ENCODE assay signal across 16 mouse cellular contexts in the genomic region with DNA sequence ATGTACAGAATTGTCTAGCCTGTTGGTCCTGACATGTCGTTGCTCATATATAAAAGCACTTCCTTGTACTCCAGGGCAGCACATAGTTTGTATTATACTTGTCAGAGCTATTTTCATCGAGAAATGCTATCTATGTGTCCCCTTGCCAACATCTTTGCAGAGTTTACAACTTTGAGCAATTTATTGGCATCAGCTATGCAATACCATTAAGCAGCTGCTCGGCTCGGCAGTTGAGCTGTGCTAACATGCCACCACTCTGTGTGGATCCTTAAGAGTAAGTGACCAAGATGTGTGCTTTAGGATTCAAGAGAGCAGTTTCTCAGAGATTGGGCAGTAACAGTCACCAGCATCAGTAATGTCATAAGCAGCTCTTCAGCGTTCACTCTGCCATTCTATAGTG.
DNase-seq lines count a peak whose midpoint lies in the region; ATAC-seq and TF ChIP-seq lines count a peak whose summit lies in the region.
"Had no signal": no experiment of that assay in that cellular context is flagged by ENCODE, and none has a peak within 500 bp of the region (broad histone marks: within the 10 kb centered on the region; RNA-seq: fewer than 3 reads in every experiment).

No protein-coding gene starts in this region.

- TF ChIP-seq POLR2A in lung, adult 2 months (IDR thresholded peaks at IDR 0.05; ENCODE audit: borderline replicate concordance, extremely low read depth, low read depth, low read length): no peak

- ATAC-seq in lung, embryonic 14.5 days (ENCODE audit: insufficient read depth): peak; percentile 63; the same call in 1 of the 2 replicates
- ATAC-seq: forebrain, embryonic 16.5 days had no signal

- H3K4me1 ChIP-seq in lung, embryonic 14.5 days (ENCODE audit: insufficient read depth): no peaks in the 10 kb centered on the region
- H3K4me1 ChIP-seq in lung, adult 2 months (ENCODE audit: control insufficient read depth, insufficient read depth, low read length): no peaks in the 10 kb centered on the region
- no peaks in the 10 kb centered on the region for H3K4me1 ChIP-seq in limb, embryonic 10.5 days
- H3K4me1 ChIP-seq: forebrain, embryonic 12.5 days; heart, embryonic 12.5 days; hindbrain, embryonic 10.5 days had no signal

- no peak overlapping the region for H3K27ac ChIP-seq in lung, embryonic 14.5 days (ENCODE audit: low read depth)
- H3K27ac ChIP-seq in limb, embryonic 10.5 days: no peak overlapping the region
- H3K27ac ChIP-seq: forebrain, embryonic 12.5 days; hindbrain, embryonic 10.5 days; hindbrain, embryonic 14.5 days had no signal

- no peak overlapping the region for H3K9ac ChIP-seq in lung, embryonic 14.5 days
- H3K9ac ChIP-seq: forebrain, embryonic 12.5 days; heart, embryonic 12.5 days; hindbrain, embryonic 14.5 days had no signal

- no peak overlapping the region for H3K4me3 ChIP-seq in lung, embryonic 14.5 days (ENCODE audit: low read depth, low read length)
- no peak overlapping the region for H3K4me3 ChIP-seq in lung, adult 2 months (replicated peaks; ENCODE audit: extremely low read depth, low read depth, low read length)
- H3K4me3 ChIP-seq in limb, embryonic 10.5 days: no peak overlapping the region
- H3K4me3 ChIP-seq: forebrain, embryonic 12.5 days; heart, embryonic 12.5 days; hindbrain, embryonic 10.5 days had no signal

- H3K27me3 ChIP-seq in lung, embryonic 14.5 days (ENCODE audit: insufficient read depth, low read length): no peaks in the 10 kb centered on the region
- H3K27me3 ChIP-seq in limb, embryonic 10.5 days (ENCODE audit: low read depth, poor library complexity, severe bottlenecking): no peaks in the 10 kb centered on the region
- H3K27me3 ChIP-seq: forebrain, embryonic 12.5 days; heart, embryonic 12.5 days had no signal

- H3K4me2 ChIP-seq in lung, embryonic 14.5 days: no peak overlapping the region
- H3K4me2 ChIP-seq: forebrain, embryonic 12.5 days; heart, embryonic 12.5 days; hindbrain, embryonic 14.5 days had no signal

- 51% methylated on average over 5 of the region's 5 CpGs for WGBS in lung, embryonic 14.5 days
- WGBS in lung, adult 2 months: 58% methylated on average over 5 of the region's 5 CpGs
- WGBS in limb, embryonic 10.5 days: 86% methylated on average over 5 of the region's 5 CpGs

- no peak for TF ChIP-seq CTCF in lung, embryonic 14.5 days (IDR thresholded peaks at IDR 0.05; ENCODE audit: low read depth)
- TF ChIP-seq CTCF in lung, adult 2 months (IDR thresholded peaks at IDR 0.05; ENCODE audit: insufficient read depth, low read length): no peak

- H3K36me3 ChIP-seq in lung, embryonic 14.5 days (ENCODE audit: insufficient read depth): no peaks in the 10 kb centered on the region
- 0 out of 2 replicates have a peak, but pooled peaks cover 3% of the 10 kb centered on the region for H3K36me3 ChIP-seq in limb, embryonic 10.5 days

- no peaks in the 10 kb centered on the region for H3K9me3 ChIP-seq in lung, embryonic 14.5 days (ENCODE audit: low read depth, low read length)
- H3K9me3 ChIP-seq in limb, embryonic 10.5 days (replicated peaks): no peaks in the 10 kb centered on the region
- H3K9me3 ChIP-seq: forebrain, embryonic 12.5 days; heart, embryonic 12.5 days; hindbrain, embryonic 10.5 days had no signal

- DNase-seq in lung, embryonic 14.5 days: peak; percentile 70
- no peak for DNase-seq in lung, adult 2 months
- peak; percentile 10 for DNase-seq in lung, postnatal 10 days
- no peak for DNase-seq in lung, postnatal 14 days
- peak; percentile 12 for DNase-seq in limb, embryonic 10.5 days (ENCODE audit: low spot score)
- DNase-seq in layer of hippocampus, postnatal 36 days: no peak
- DNase-seq: adrenal gland, adult 8-10 months; adrenal gland, postnatal 36 days; cerebellum, adult 2 months; cerebellum, postnatal 10 days; gastrocnemius, postnatal 14 days had no signal

Comparison
In these comparisons a context has a peak if more than half of its experiments do, and no peak if none do; other contexts are left out.
1. DNase-seq: peak in lung, embryonic 14.5 days (single experiment), lung, postnatal 10 days (single experiment) and limb, embryonic 10.5 days (single experiment); none in lung, adult 2 months (single experiment), lung, postnatal 14 days (single experiment) and layer of hippocampus, postnatal 36 days (0 of 2).